Mouse (Mus musculus) MEL (cell line): ENCODE data around the gene Kif28.

Experiments
- CHD1 ChIP-seq: IDR thresholded peaks from 2 replicates; pipeline ENCODE4 v1.6.1; 2012; ENCODE audit warnings: low read depth, mild to moderate bottlenecking, inconsistent platforms, low read length, improper control_type of control experiment
- CHD2 ChIP-seq: IDR thresholded peaks from 2 replicates; pipeline ENCODE4 v1.6.1; 2011; ENCODE audit warnings: low read length, improper control_type of control experiment
- CTCF ChIP-seq, 3 experiments: IDR thresholded peaks in 2 of 3; conservative IDR thresholded peaks in 1 of 3; 2 replicates each; pipeline ENCODE4 v1.5.1; 2011 to 2012; ENCODE audit warnings: low read length in 3 of 3, low read depth in 2 of 3, mild to moderate bottlenecking in 2 of 3, improper control_type of control experiment in 1 of 3, inconsistent platforms in 1 of 3, mixed read lengths in 1 of 3, moderate library complexity in 1 of 3; ENCODE audit not compliant: control insufficient read depth in 1 of 3, insufficient read depth in 1 of 3, poor library complexity in 1 of 3, severe bottlenecking in 1 of 3
- EP300 ChIP-seq, 2 experiments: IDR thresholded peaks; 2 replicates each; pipeline ENCODE4 v1.6.1; 2011; ENCODE audit warnings: improper control_type of control experiment in 2 of 2, low read length in 2 of 2, low read depth in 1 of 2, mild to moderate bottlenecking in 1 of 2
- KAT2A ChIP-seq: conservative IDR thresholded peaks from 2 replicates; pipeline ENCODE4 v1.6.1; 2012; ENCODE audit warnings: low read depth, low read length, improper control_type of control experiment, inconsistent platforms
- MAX ChIP-seq: IDR thresholded peaks from 2 replicates; pipeline ENCODE4 v1.6.1; 2011; ENCODE audit warnings: low read length, improper control_type of control experiment
- POLR2A ChIP-seq, 2 experiments: IDR thresholded peaks; 2 replicates each; pipeline ENCODE4 v1.6.1; 2011 to 2012; ENCODE audit warnings: low read length in 2 of 2, mild to moderate bottlenecking in 2 of 2, control low read depth in 1 of 2, improper control_type of control experiment in 1 of 2, low read depth in 1 of 2, moderate library complexity in 1 of 2; ENCODE audit not compliant: control insufficient read depth in 1 of 2, insufficient read depth in 1 of 2, poor library complexity in 1 of 2
- POLR2AphosphoS2 ChIP-seq: IDR thresholded peaks from 2 replicates; pipeline ENCODE4 v1.6.1; 2011; ENCODE audit warnings: low read length, improper control_type of control experiment
- POLR2AphosphoS5 ChIP-seq: IDR thresholded peaks from 2 replicates; pipeline ENCODE4 v1.6.1; 2012; ENCODE audit warnings: low read depth, borderline replicate concordance, mild to moderate bottlenecking, inconsistent platforms, low read length, moderate library complexity, mixed read lengths
- RAD21 ChIP-seq: IDR thresholded peaks from 2 replicates; pipeline ENCODE4 v1.6.1; 2011; ENCODE audit warnings: mild to moderate bottlenecking, low read depth, low read length, improper control_type of control experiment
- RCOR1 ChIP-seq: IDR thresholded peaks from 2 replicates; pipeline ENCODE4 v1.6.1; 2012; ENCODE audit warnings: low read depth, mild to moderate bottlenecking, inconsistent platforms, low read length, improper control_type of control experiment
- SIN3A ChIP-seq: IDR thresholded peaks from 2 replicates; pipeline ENCODE4 v1.6.1; 2012; ENCODE audit warnings: low read length, improper control_type of control experiment, inconsistent platforms
- ZMIZ1 ChIP-seq: IDR thresholded peaks from 2 replicates; pipeline ENCODE4 v1.6.1; 2012; ENCODE audit warnings: low read depth, mild to moderate bottlenecking, inconsistent platforms, low read length, improper control_type of control experiment, moderate library complexity

- TF ChIP-seq RAD21 (no peak), KAT2A (no peak), SIN3A (no peak), CHD2 (no peak), CHD1 (no peak), RCOR1 (no peak), MAX (no peak), POLR2A (IDR thresholded peaks at IDR 0.05; ENCODE audit: control insufficient read depth in 1 of 2, insufficient read depth in 1 of 2, low read depth in 1 of 2, low read length in 2 of 2, poor library complexity in 1 of 2) (no peak), EP300 (IDR thresholded peaks at IDR 0.05; ENCODE audit: low read depth in 1 of 2, low read length in 2 of 2) (no peak), POLR2AphosphoS5 (no peak), ZMIZ1 (no peak), CTCF (IDR thresholded peaks at IDR 0.05 in 2 of 3, conservative IDR thresholded peaks at IDR 0.05 in 1 of 3; ENCODE audit: control insufficient read depth in 1 of 3, insufficient read depth in 1 of 3, low read depth in 2 of 3, low read length in 3 of 3, poor library complexity in 1 of 3, severe bottlenecking in 1 of 3) (no peak), POLR2AphosphoS2 (no peak; the same call in 1 of the 2 replicates)
These were observed 1.4 kb downstream of the Kif28 start for GRCm38 (mm10) chr1:179743593-179744193.
